Mouse (Mus musculus): Measurements from ENCODE around the gene Col4a1. TPM values are rescaled to one million over a fixed set of nuclear protein-coding genes. Genes with fewer than 3 reads are reported as not detected.
A peak's percentile ranks its signal among the peaks of the same experiment; 100 is the strongest.

Col4a1 gene
- total RNA-seq, 1 experiment from 2014 or later, result 2.4 TPM

GRCm38 (mm10) chr8:11304027-11304601 lies 8.5 kb downstream of the Col4a1 start:
- ATAC-seq (replicated peaks; ENCODE audit: low read depth, poor library complexity, severe bottlenecking), result no peak

GRCm38 (mm10) chr8:11300436-11300835 lies 12.2 kb downstream of the Col4a1 start:
- ATAC-seq (replicated peaks; ENCODE audit: low read depth, poor library complexity, severe bottlenecking), result no peak

GRCm38 (mm10) chr8:11299317-11299602 lies 13.4 kb downstream of the Col4a1 start:
- no peak for ATAC-seq (replicated peaks; ENCODE audit: low read depth, poor library complexity, severe bottlenecking)

- ATAC-seq (replicated peaks; ENCODE audit: low read depth, poor library complexity, severe bottlenecking), result no peak
Observed at GRCm38 (mm10) chr8:11298531-11299316, 13.9 kb downstream of the Col4a1 start.

- ATAC-seq (replicated peaks; ENCODE audit: low read depth, poor library complexity, severe bottlenecking), result no peak
Observed at GRCm38 (mm10) chr8:11297141-11297838, 15.3 kb downstream of the Col4a1 start.

- ATAC-seq (replicated peaks; ENCODE audit: low read depth, poor library complexity, severe bottlenecking), result no peak
Observed at GRCm38 (mm10) chr8:11296282-11296943, 16.2 kb downstream of the Col4a1 start.

GRCm38 (mm10) chr8:11292611-11293010 lies 20.0 kb downstream of the Col4a1 start:
- no peak for ATAC-seq (replicated peaks; ENCODE audit: low read depth, poor library complexity, severe bottlenecking)

GRCm38 (mm10) chr8:11290533-11290932 lies 22.1 kb downstream of the Col4a1 start:
- no peak for ATAC-seq (replicated peaks; ENCODE audit: low read depth, poor library complexity, severe bottlenecking)

- no peak for ATAC-seq (replicated peaks; ENCODE audit: low read depth, poor library complexity, severe bottlenecking)
Observed at GRCm38 (mm10) chr8:11288286-11288685, 24.3 kb downstream of the Col4a1 start.

- no peak for ATAC-seq (replicated peaks; ENCODE audit: low read depth, poor library complexity, severe bottlenecking)
Observed at GRCm38 (mm10) chr8:11287139-11287538, 25.5 kb downstream of the Col4a1 start.

GRCm38 (mm10) chr8:11285437-11285836 lies 27.2 kb downstream of the Col4a1 start:
- ATAC-seq (replicated peaks; ENCODE audit: low read depth, poor library complexity, severe bottlenecking), result no peak

- peak; percentile 71 for ATAC-seq (replicated peaks; ENCODE audit: low read depth, poor library complexity, severe bottlenecking)
Observed at GRCm38 (mm10) chr8:11283217-11283616, 29.4 kb downstream of the Col4a1 start.

GRCm38 (mm10) chr8:11282696-11283095 lies 29.9 kb downstream of the Col4a1 start:
- ATAC-seq (replicated peaks; ENCODE audit: low read depth, poor library complexity, severe bottlenecking), result no peak

GRCm38 (mm10) chr8:11282139-11282538 lies 30.5 kb downstream of the Col4a1 start:
- ATAC-seq (replicated peaks; ENCODE audit: low read depth, poor library complexity, severe bottlenecking), result 0 out of 2 replicates have a peak, but pooled peaks have one; percentile 12

- no peak for ATAC-seq (replicated peaks; ENCODE audit: low read depth, poor library complexity, severe bottlenecking)
Observed at GRCm38 (mm10) chr8:11280721-11281268, 31.8 kb downstream of the Col4a1 start.

GRCm38 (mm10) chr8:11279296-11279826 lies 33.3 kb downstream of the Col4a1 start:
- no peak for ATAC-seq (replicated peaks; ENCODE audit: low read depth, poor library complexity, severe bottlenecking)

GRCm38 (mm10) chr8:11278101-11278611 lies 34.5 kb downstream of the Col4a1 start:
- ATAC-seq (replicated peaks; ENCODE audit: low read depth, poor library complexity, severe bottlenecking), result peak; percentile 40; the same call in 1 of the 2 replicates

- ATAC-seq (replicated peaks; ENCODE audit: low read depth, poor library complexity, severe bottlenecking), result no peak
Observed at GRCm38 (mm10) chr8:11277602-11278051, 35.0 kb downstream of the Col4a1 start.

GRCm38 (mm10) chr8:11276286-11276685 lies 36.3 kb downstream of the Col4a1 start:
- peak; percentile 77 for ATAC-seq (replicated peaks; ENCODE audit: low read depth, poor library complexity, severe bottlenecking)

- ATAC-seq (replicated peaks; ENCODE audit: low read depth, poor library complexity, severe bottlenecking), result no peak
Observed at GRCm38 (mm10) chr8:11274415-11274814, 38.2 kb downstream of the Col4a1 start.
